Mouse (Mus musculus): Measurements from ENCODE around the gene Slc51b.

DNA sequence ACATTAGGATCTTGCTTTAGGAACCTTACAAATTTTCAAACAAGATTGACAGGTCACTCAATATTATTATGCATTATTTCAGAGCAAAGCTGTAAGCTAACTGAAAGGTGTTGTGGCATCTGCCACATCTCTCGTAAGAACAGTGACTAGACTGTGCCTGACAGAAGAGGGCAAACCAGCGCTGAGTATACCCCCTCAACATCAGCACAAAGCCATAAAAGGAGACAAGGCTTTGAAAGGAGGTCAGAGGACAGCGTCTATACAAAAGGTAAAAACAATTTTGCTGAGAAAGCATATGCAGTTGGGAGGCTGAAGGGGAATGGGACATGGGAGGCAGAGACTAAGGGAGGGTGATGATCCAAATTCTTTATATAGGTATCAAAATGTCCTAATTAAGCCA is 37.4 kb upstream of the Slc51b start:
- TF ChIP-seq POLR2A (IDR thresholded peaks at IDR 0.05; ENCODE audit: low read depth, low read length), result no peak
- TF ChIP-seq CTCF (IDR thresholded peaks at IDR 0.05; ENCODE audit: extremely low read depth, insufficient read depth, insufficient read length, insufficient replicate concordance), result no peak

All from spleen, adult 2 months (tissue).